ENCODE assay signal across 12 mouse cellular contexts in the genomic region with DNA sequence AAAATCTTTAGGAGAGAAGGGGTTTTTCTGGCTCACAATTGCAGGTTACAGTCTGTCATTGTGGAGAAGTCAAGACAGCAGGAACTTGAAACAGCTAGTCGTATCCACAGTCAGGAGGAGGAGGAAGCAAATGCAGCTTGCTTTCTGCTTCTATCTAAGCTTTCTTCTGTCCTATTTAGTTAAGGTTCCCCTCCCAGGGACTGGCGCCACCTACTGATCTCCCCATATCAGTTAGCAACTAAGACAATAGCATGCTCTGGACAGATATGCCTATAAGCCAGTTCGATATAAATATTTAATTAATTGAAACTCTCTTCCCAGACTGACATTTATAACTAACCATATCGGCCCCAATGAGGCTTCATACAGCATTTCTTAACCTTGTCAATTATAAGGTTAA. TPM values are rescaled to one million over a fixed set of nuclear protein-coding genes. Genes with fewer than 3 reads are reported as not detected.
DNase-seq lines count a peak whose midpoint lies in the region; ATAC-seq and TF ChIP-seq lines count a peak whose summit lies in the region.
"Had no signal": no experiment of that assay in that cellular context is flagged by ENCODE, and none has a peak within 500 bp of the region (broad histone marks: within the 10 kb centered on the region; RNA-seq: fewer than 3 reads in every experiment).

No protein-coding gene starts in this region.

- H3K4me3 ChIP-seq in kidney, embryonic 15.5 days (replicated peaks): no peak overlapping the region
- no peak overlapping the region for H3K4me3 ChIP-seq in liver, postnatal 0 days (ENCODE audit: low read depth, low read length)
- no peak overlapping the region for H3K4me3 ChIP-seq in hindbrain, embryonic 14.5 days (replicated peaks; ENCODE audit: low read length)
- H3K4me3 ChIP-seq: midbrain, embryonic 13.5 days; neural tube, embryonic 15.5 days had no signal

- no peak overlapping the region for H3K4me2 ChIP-seq in kidney, embryonic 15.5 days
- H3K4me2 ChIP-seq in liver, postnatal 0 days (ENCODE audit: low read depth, low read length): no peak overlapping the region
- H3K4me2 ChIP-seq in hindbrain, embryonic 14.5 days (replicated peaks): no peak overlapping the region
- H3K4me2 ChIP-seq: midbrain, embryonic 13.5 days; neural tube, embryonic 15.5 days had no signal

- no peak overlapping the region for H3K9ac ChIP-seq in kidney, embryonic 15.5 days
- H3K9ac ChIP-seq in liver, postnatal 0 days (replicated peaks): no peak overlapping the region
- H3K9ac ChIP-seq in hindbrain, embryonic 14.5 days: no peak overlapping the region
- H3K9ac ChIP-seq: midbrain, embryonic 13.5 days; neural tube, embryonic 15.5 days had no signal

- no peak for TF ChIP-seq EP300 in liver, postnatal 0 days (IDR thresholded peaks at IDR 0.05; ENCODE audit: low read depth)

- H3K36me3 ChIP-seq in kidney, embryonic 15.5 days: no peaks in the 10 kb centered on the region
- H3K36me3 ChIP-seq in liver, postnatal 0 days (replicated peaks; ENCODE audit: insufficient read depth, low read length): no peaks in the 10 kb centered on the region
- no peaks in the 10 kb centered on the region for H3K36me3 ChIP-seq in hindbrain, embryonic 14.5 days (replicated peaks; ENCODE audit: control insufficient read depth, insufficient read depth)
- H3K36me3 ChIP-seq: midbrain, embryonic 13.5 days; neural tube, embryonic 15.5 days had no signal

- WGBS in kidney, embryonic 15.5 days: 73% methylated on average over 4 of the region's 4 CpGs
- 54% methylated on average over 4 of the region's 4 CpGs for WGBS in liver, postnatal 0 days (ENCODE audit: insufficient replicate concordance)
- WGBS in hindbrain, embryonic 14.5 days: 68% methylated on average over 4 of the region's 4 CpGs

- no peaks in the 10 kb centered on the region for H3K9me3 ChIP-seq in kidney, embryonic 15.5 days (replicated peaks)
- H3K9me3 ChIP-seq in liver, postnatal 0 days (ENCODE audit: low read length): no peaks in the 10 kb centered on the region
- H3K9me3 ChIP-seq in hindbrain, embryonic 14.5 days (ENCODE audit: control insufficient read depth, low read length): no peaks in the 10 kb centered on the region
- H3K9me3 ChIP-seq: midbrain, embryonic 13.5 days; neural tube, embryonic 15.5 days had no signal

- intact Hi-C loops in heart, postnatal 14 days (cut with DNase I): no loop called here

- H3K4me1 ChIP-seq in kidney, embryonic 15.5 days: no peaks in the 10 kb centered on the region
- no peaks in the 10 kb centered on the region for H3K4me1 ChIP-seq in liver, postnatal 0 days (ENCODE audit: insufficient read depth)
- H3K4me1 ChIP-seq in hindbrain, embryonic 14.5 days (replicated peaks; ENCODE audit: control insufficient read depth, insufficient read depth, low read length): no peaks in the 10 kb centered on the region
- H3K4me1 ChIP-seq: midbrain, embryonic 13.5 days; neural tube, embryonic 15.5 days had no signal

- no peak for ATAC-seq in kidney, embryonic 15.5 days (replicated peaks; ENCODE audit: low FRiP score)
- ATAC-seq in liver, postnatal 0 days: no peak
- no peak for ATAC-seq in hindbrain, embryonic 14.5 days (ENCODE audit: low FRiP score)
- ATAC-seq: midbrain, embryonic 13.5 days had no signal

- TF ChIP-seq CTCF in liver, postnatal 0 days (IDR thresholded peaks at IDR 0.05; ENCODE audit: low read depth): peak; percentile 25; the same call in 1 of the 2 replicates

- no peak overlapping the region for H3K27ac ChIP-seq in kidney, embryonic 15.5 days
- H3K27ac ChIP-seq in liver, postnatal 0 days (ENCODE audit: low read depth): no peak overlapping the region
- no peak overlapping the region for H3K27ac ChIP-seq in hindbrain, embryonic 14.5 days
- H3K27ac ChIP-seq: midbrain, embryonic 13.5 days; neural tube, embryonic 15.5 days had no signal

- peak; percentile 2 to 3 for DNase-seq in cerebellum, adult 18-20 months
- no peak for DNase-seq in cerebellum, postnatal 4 days (ENCODE audit: low spot score in 2 of 2)
- peak; percentile 9 for DNase-seq in kidney, postnatal 10 days
- peak; percentile 16 for DNase-seq in MEL-GATA-1-ER (ENCODE audit: extremely low read depth, low read depth)
- DNase-seq in liver, postnatal 0 days: no peak
- DNase-seq in hindbrain, embryonic 14.5 days (ENCODE audit: low spot score): no peak
- no peak for DNase-seq in heart, postnatal 14 days
- DNase-seq: right cerebral cortex, postnatal 4 days had no signal

- H3K27me3 ChIP-seq in kidney, embryonic 15.5 days: no peaks in the 10 kb centered on the region
- no peaks in the 10 kb centered on the region for H3K27me3 ChIP-seq in liver, postnatal 0 days (ENCODE audit: insufficient read depth, low read length)
- no peaks in the 10 kb centered on the region for H3K27me3 ChIP-seq in hindbrain, embryonic 14.5 days (ENCODE audit: control insufficient read depth, insufficient read depth, low read length)
- H3K27me3 ChIP-seq: midbrain, embryonic 13.5 days; neural tube, embryonic 15.5 days had no signal

RNA-seq across cellular contexts. Expression of a gene that starts 46.5 kb away (rescaled TPM):
- 2.3 and 2.6 TPM in 2 replicates for polyA plus RNA-seq in kidney, embryonic 15.5 days (2015; fragmentation: Nextera tagmentation; extraction: Ambion mirVana)
- polyA plus RNA-seq in liver, postnatal 0 days (2015; fragmentation: Nextera tagmentation; extraction: Ambion mirVana): 23.1 and 23.8 TPM in 2 replicates
- polyA plus RNA-seq in hindbrain, embryonic 14.5 days (2014; fragmentation: Nextera tagmentation; extraction: Ambion mirVana): 0.62 and 0.86 TPM in 2 replicates
- 1 to 10 TPM; 5.9 to 6.9 TPM for total RNA-seq in heart, postnatal 14 days (2021)
- polyA plus RNA-seq: C2C12 had no signal

Comparison
In these comparisons a context has a peak if more than half of its experiments do, and no peak if none do; other contexts are left out.
1. DNase-seq: peak in cerebellum, adult 18-20 months (2 of 2), kidney, postnatal 10 days (single experiment) and MEL-GATA-1-ER (single experiment); none in cerebellum, postnatal 4 days (0 of 2), liver, postnatal 0 days (single experiment), hindbrain, embryonic 14.5 days (single experiment) and heart, postnatal 14 days (0 of 2).